Mouse (Mus musculus): ENCODE measurements at regions not wholly inside any gene's neighbourhood (a gene's known extent, or its start where the extent isn't known, plus 50 kb on each side); places are given as distances from the start of the nearest gene placed in this dataset.

GRCm38 (mm10) chr16:93109683-93110407 lies 283.9 kb upstream of the Runx1 start:
- no peak for ATAC-seq (replicated peaks; ENCODE audit: low FRiP score, low TSS enrichment, poor library complexity, severe bottlenecking)

GRCm38 (mm10) chr16:93107524-93107845 lies 281.5 kb upstream of the Runx1 start:
- no peak for ATAC-seq (replicated peaks; ENCODE audit: low FRiP score, low TSS enrichment, poor library complexity, severe bottlenecking)

GRCm38 (mm10) chr16:93106811-93107523 lies 281.0 kb upstream of the Runx1 start:
- no peak for ATAC-seq (replicated peaks; ENCODE audit: low FRiP score, low TSS enrichment, poor library complexity, severe bottlenecking)

DNA sequence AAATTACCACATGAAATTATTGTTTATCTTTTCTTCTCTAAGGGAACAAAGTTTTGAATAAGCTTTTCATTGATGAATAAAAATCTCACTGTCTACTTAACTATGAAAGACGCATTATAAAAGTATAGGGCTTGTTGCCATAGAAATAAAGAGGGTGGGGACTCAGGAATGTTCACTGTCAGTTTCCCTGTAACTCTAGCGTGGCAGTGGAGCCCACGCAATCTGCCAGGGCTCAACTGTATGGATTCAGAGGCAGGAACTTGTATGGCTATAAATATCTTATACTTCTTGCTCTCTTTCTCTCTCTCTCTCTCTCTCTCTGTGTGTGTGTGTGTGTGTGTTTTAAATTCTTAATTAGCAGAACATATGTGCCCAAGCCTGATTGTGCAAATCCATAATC lies 276.2 kb upstream of the Runx1 start:
- ATAC-seq (replicated peaks; ENCODE audit: low FRiP score, low TSS enrichment, poor library complexity, severe bottlenecking): no peak

- ATAC-seq (replicated peaks; ENCODE audit: low FRiP score, low TSS enrichment, poor library complexity, severe bottlenecking): no peak
Observed at GRCm38 (mm10) chr16:93098057-93098456, 272.1 kb upstream of the Runx1 start.

DNA sequence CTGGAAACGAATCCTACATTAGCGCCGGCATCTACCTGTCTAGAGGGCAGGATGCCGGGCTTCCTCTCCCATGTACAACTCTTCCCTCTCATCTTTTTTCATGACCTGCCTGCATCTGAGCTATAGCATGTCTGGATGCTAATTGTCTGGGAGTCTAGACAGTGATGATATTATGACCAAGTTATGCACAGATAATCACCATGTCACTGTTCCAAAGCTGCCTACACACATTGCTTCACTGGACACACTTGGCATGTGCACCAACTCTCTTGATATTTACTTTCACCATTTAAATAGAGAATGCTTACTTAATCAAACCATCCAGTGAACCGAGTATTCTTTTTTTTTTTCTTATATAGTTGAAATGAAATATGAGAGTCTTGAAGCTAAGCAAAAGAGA lies 270.2 kb upstream of the Runx1 start:
- no peak for ATAC-seq (replicated peaks; ENCODE audit: low FRiP score, low TSS enrichment, poor library complexity, severe bottlenecking)

- ATAC-seq (replicated peaks; ENCODE audit: low FRiP score, low TSS enrichment, poor library complexity, severe bottlenecking): no peak
Observed at GRCm38 (mm10) chr16:93092796-93093195, 266.8 kb upstream of the Runx1 start.

- ATAC-seq (replicated peaks; ENCODE audit: low FRiP score, low TSS enrichment, poor library complexity, severe bottlenecking): no peak
Observed at GRCm38 (mm10) chr16:93085227-93085883, 259.4 kb upstream of the Runx1 start.

DNA sequence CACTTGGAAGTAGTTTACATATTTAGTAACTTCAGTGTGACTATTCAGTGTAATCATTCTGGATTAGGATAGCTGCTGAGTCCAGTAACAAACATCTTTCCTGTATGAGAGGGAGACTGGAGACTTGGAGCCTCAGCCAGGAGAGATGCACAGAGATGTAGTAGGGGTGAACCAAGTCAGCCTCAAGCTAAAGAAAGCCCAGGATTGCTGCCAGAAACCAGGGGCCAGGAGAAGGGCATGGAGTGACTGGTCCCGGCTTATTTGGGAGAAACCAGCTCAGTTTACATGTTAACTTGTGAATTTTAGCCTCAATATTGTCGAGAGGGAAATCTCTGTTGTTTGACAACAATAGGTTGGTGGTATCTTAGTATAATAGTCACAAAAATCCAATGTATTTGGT lies 257.8 kb upstream of the Runx1 start:
- no peak for ATAC-seq (replicated peaks; ENCODE audit: low FRiP score, low TSS enrichment, poor library complexity, severe bottlenecking)

GRCm38 (mm10) chr16:93083142-93083541 lies 257.2 kb upstream of the Runx1 start:
- no peak for ATAC-seq (replicated peaks; ENCODE audit: low FRiP score, low TSS enrichment, poor library complexity, severe bottlenecking)

DNA sequence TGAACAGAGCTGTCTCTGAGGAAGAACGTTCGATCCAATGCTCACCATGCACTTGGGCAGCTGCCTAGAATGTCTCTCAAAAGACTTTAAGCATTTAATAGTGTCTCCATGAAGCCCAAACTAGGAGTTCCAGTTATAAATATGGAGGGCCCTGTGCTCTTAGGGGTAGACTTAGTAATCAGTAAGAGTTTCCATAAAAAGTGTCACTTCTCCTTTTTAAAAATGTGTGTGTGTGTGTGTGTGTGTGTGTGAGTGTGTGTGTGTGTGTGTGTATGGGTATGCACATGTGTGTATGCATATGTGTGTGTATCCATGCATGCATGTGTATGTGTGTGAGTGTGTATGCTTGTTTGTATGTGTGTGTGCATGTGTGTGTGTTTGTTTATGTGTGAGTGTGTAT lies 255.6 kb upstream of the Runx1 start:
- no peak for ATAC-seq (replicated peaks; ENCODE audit: low FRiP score, low TSS enrichment, poor library complexity, severe bottlenecking)

- ATAC-seq (replicated peaks; ENCODE audit: low FRiP score, low TSS enrichment, poor library complexity, severe bottlenecking): no peak
Observed at GRCm38 (mm10) chr16:93079660-93080390, 253.9 kb upstream of the Runx1 start.

GRCm38 (mm10) chr16:93078909-93079308 lies 253.0 kb upstream of the Runx1 start:
- ATAC-seq (replicated peaks; ENCODE audit: low FRiP score, low TSS enrichment, poor library complexity, severe bottlenecking): no peak

- no peak for ATAC-seq (replicated peaks; ENCODE audit: low FRiP score, low TSS enrichment, poor library complexity, severe bottlenecking)
Observed at GRCm38 (mm10) chr16:93075488-93075887, 249.5 kb upstream of the Runx1 start.

GRCm38 (mm10) chr16:93072156-93072555 lies 246.2 kb upstream of the Runx1 start:
- no peak for ATAC-seq (replicated peaks; ENCODE audit: low FRiP score, low TSS enrichment, poor library complexity, severe bottlenecking)

- ATAC-seq (replicated peaks; ENCODE audit: low FRiP score, low TSS enrichment, poor library complexity, severe bottlenecking): no peak
Observed at GRCm38 (mm10) chr16:93071726-93072125, 245.8 kb upstream of the Runx1 start.

DNA sequence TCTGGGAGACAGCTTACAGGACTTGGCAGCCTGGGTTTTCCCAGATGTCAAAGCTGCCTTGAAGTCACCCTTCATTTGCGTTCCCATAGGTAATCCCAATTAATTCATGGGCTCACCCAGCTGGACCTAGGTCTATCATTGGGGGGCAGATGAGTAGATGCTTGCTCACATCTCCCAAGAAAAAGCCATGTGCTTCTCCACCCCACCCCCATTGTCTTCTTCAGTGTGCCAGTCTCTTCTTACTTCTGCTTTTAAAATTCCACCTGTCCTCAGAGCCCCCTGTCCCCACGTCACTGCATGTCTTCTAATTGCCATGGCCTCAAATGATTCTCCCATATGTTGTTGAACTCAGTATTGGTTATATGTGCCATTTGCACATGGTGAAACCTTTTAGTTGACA lies 240.9 kb upstream of the Runx1 start:
- no peak for ATAC-seq (replicated peaks; ENCODE audit: low FRiP score, low TSS enrichment, poor library complexity, severe bottlenecking)

DNA sequence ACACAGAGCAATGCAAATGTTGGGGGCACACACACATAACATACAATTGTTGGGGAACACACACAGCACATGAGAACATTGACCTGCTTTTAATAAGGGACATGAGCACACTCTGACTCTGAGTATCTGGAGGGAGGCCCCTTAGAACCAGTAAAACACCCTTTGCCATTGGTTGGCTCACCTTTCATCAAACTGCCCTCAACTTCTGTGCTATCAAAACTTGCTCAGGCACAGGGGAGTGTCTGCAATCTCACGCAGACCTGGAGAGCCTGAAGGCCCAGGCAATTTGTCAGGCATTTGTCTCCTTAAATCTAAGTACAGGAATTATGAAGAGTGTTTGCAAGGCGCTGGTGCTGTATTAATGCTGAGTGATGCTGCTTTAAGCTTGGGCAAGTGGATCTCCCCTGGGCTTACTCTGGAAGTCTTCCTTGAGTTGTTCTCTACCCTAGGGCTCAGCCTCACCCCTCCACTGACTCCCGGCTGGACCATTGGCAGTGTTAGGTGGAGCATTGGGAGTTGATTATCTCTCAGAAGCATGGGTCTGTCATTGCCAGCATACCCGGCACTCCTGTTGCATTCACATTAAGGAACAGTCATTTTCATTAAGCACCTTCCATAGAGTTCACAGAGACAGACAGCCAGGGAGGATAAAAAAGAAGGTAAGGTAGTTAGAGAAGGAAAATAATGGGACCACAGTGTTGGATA lies 235.7 kb upstream of the Runx1 start:
- ATAC-seq (replicated peaks; ENCODE audit: low FRiP score, low TSS enrichment, poor library complexity, severe bottlenecking): 0 out of 2 replicates have a peak, but pooled peaks have one; percentile 44

DNA sequence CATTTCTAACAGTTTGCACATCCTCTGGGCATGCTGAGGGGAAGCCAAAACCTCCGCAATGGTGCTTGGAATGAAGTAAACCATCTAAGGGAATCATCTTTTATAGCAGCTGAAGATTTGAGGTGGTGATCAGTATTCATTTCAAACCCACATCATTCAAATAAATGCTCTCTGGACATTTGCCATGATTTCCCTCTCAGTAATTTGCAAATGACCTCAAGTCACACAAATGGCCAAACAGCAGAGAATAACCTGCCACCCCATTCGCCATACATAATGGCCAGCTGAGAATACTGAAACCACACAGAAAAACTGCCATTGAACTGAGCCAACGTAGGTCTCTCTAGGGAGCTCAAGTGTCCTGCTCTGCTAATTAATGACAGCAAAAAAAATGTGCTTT lies 230.3 kb upstream of the Runx1 start:
- no peak for ATAC-seq (replicated peaks; ENCODE audit: low FRiP score, low TSS enrichment, poor library complexity, severe bottlenecking)

DNA sequence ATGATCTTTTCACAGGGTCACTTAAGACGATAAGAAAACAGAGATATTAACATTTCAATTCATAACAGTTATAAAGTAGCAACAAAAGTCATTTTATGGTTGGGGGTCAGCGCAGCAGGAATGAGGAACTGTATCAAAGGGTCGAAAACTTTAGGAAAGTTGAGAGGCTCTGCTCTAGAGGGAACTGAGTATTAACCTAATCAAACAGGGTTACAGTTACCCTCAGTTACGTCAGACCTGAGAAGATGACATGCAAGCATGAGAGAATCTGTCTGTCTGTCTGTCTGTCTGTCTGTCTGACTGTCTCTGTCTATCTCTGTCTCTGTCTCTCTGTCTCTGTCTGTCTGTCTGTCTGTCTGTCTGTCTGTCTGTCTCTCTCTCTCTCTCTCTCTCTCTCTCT lies 229.6 kb upstream of the Runx1 start:
- no peak for ATAC-seq (replicated peaks; ENCODE audit: low FRiP score, low TSS enrichment, poor library complexity, severe bottlenecking)
